Mouse (Mus musculus): Measurements from ENCODE around the gene Fbll1. TPM values are rescaled to one million over a fixed set of nuclear protein-coding genes. Genes with fewer than 3 reads are reported as not detected.

Fbll1 gene
- polyA plus RNA-seq, 1 experiment from 2014 or later = 0.77 TPM

- Histone ChIP-seq H3K9ac (replicated peaks; ENCODE audit: low read length) (no peak overlapping the region), H3K27me3 (ENCODE audit: control insufficient read depth, insufficient read depth, low read length) (no peaks in the 10 kb centered on the region), H3K4me2 (ENCODE audit: low read depth, low read length) (no peak overlapping the region), H3K27ac (replicated peaks; ENCODE audit: low read depth, low read length) (no peak overlapping the region), H3K36me3 (replicated peaks; ENCODE audit: control insufficient read depth, insufficient read depth, low read depth, low read length) (peaks cover 24% of the 10 kb centered on the region), H3K4me1 (ENCODE audit: control insufficient read depth, insufficient read depth, low read length) (no peaks in the 10 kb centered on the region), H3K4me3 (ENCODE audit: low read depth, low read length) (no peak overlapping the region), H3K9me3 (replicated peaks; ENCODE audit: control insufficient read depth, low read length) (no peaks in the 10 kb centered on the region)
- 92% methylated on average over 3 of the region's 3 CpGs for WGBS
- no peak for ATAC-seq (replicated peaks; ENCODE audit: insufficient number of reproducible peaks, low FRiP score, low TSS enrichment, low read depth)
- DNase-seq (ENCODE audit: low spot score) = no peak
These were observed 18.3 kb downstream of the Fbll1 start for GRCm38 (mm10) chr11:35780336-35780735.

GRCm38 (mm10) chr11:35776452-35776851 lies 22.2 kb downstream of the Fbll1 start:
- Histone ChIP-seq H3K9me3 (replicated peaks; ENCODE audit: control insufficient read depth, low read length) (no peaks in the 10 kb centered on the region), H3K36me3 (replicated peaks; ENCODE audit: control insufficient read depth, insufficient read depth, low read depth, low read length) (peaks cover 5% of the 10 kb centered on the region; the same call in 1 of the 2 replicates), H3K9ac (replicated peaks; ENCODE audit: low read length) (no peak overlapping the region), H3K4me2 (ENCODE audit: low read depth, low read length) (no peak overlapping the region), H3K27ac (replicated peaks; ENCODE audit: low read depth, low read length) (no peak overlapping the region), H3K4me3 (ENCODE audit: low read depth, low read length) (no peak overlapping the region), H3K27me3 (ENCODE audit: control insufficient read depth, insufficient read depth, low read length) (no peaks in the 10 kb centered on the region), H3K4me1 (ENCODE audit: control insufficient read depth, insufficient read depth, low read length) (no peaks in the 10 kb centered on the region)
- DNase-seq (ENCODE audit: low spot score) (no peak), ATAC-seq (replicated peaks; ENCODE audit: insufficient number of reproducible peaks, low FRiP score, low TSS enrichment, low read depth) (no peak)
- WGBS = 92% methylated on average over 3 of the region's 3 CpGs

GRCm38 (mm10) chr11:35775606-35776005 lies 23.1 kb downstream of the Fbll1 start:
- Histone ChIP-seq H3K4me2 (ENCODE audit: low read depth, low read length) (no peak overlapping the region), H3K9me3 (replicated peaks; ENCODE audit: control insufficient read depth, low read length) (no peaks in the 10 kb centered on the region), H3K36me3 (replicated peaks; ENCODE audit: control insufficient read depth, insufficient read depth, low read depth, low read length) (peaks cover 5% of the 10 kb centered on the region; the same call in 1 of the 2 replicates), H3K27ac (replicated peaks; ENCODE audit: low read depth, low read length) (no peak overlapping the region), H3K27me3 (ENCODE audit: control insufficient read depth, insufficient read depth, low read length) (no peaks in the 10 kb centered on the region), H3K4me1 (ENCODE audit: control insufficient read depth, insufficient read depth, low read length) (no peaks in the 10 kb centered on the region), H3K9ac (replicated peaks; ENCODE audit: low read length) (no peak overlapping the region), H3K4me3 (ENCODE audit: low read depth, low read length) (no peak overlapping the region)
- ATAC-seq (replicated peaks; ENCODE audit: insufficient number of reproducible peaks, low FRiP score, low TSS enrichment, low read depth) (no peak), DNase-seq (ENCODE audit: low spot score) (no peak)
- 99% methylated on average over 3 of the region's 3 CpGs for WGBS

- Histone ChIP-seq H3K4me3 (ENCODE audit: low read depth, low read length) (peak overlapping the region; percentile 97), H3K9me3 (replicated peaks; ENCODE audit: control insufficient read depth, low read length) (no peaks in the 10 kb centered on the region), H3K27me3 (ENCODE audit: control insufficient read depth, insufficient read depth, low read length) (no peaks in the 10 kb centered on the region), H3K36me3 (replicated peaks; ENCODE audit: control insufficient read depth, insufficient read depth, low read depth, low read length) (no peaks in the 10 kb centered on the region), H3K4me2 (ENCODE audit: low read depth, low read length) (peak overlapping the region; percentile 50), H3K27ac (replicated peaks; ENCODE audit: low read depth, low read length) (no peak overlapping the region), H3K9ac (replicated peaks; ENCODE audit: low read length) (peak overlapping the region; percentile 99), H3K4me1 (ENCODE audit: control insufficient read depth, insufficient read depth, low read length) (no peaks in the 10 kb centered on the region)
- 70% methylated on average over 9 of the region's 9 CpGs for WGBS
- ATAC-seq (replicated peaks; ENCODE audit: insufficient number of reproducible peaks, low FRiP score, low TSS enrichment, low read depth) (no peak), DNase-seq (ENCODE audit: low spot score) (no peak)
These were observed 27.8 kb downstream of the Fbll1 start for GRCm38 (mm10) chr11:35770741-35771504.

GRCm38 (mm10) chr11:35769746-35770437 lies 28.8 kb downstream of the Fbll1 start:
- H3K27me3 ChIP-seq (ENCODE audit: control insufficient read depth, insufficient read depth, low read length) = no peaks in the 10 kb centered on the region
- H3K9ac ChIP-seq (replicated peaks; ENCODE audit: low read length) = peak overlapping the region; percentile 99
- H3K4me2 ChIP-seq (ENCODE audit: low read depth, low read length) = peak overlapping the region; percentile 50
- ATAC-seq (replicated peaks; ENCODE audit: insufficient number of reproducible peaks, low FRiP score, low TSS enrichment, low read depth) (peak; percentile 88), DNase-seq (ENCODE audit: low spot score) (no peak)
- H3K36me3 ChIP-seq (replicated peaks; ENCODE audit: control insufficient read depth, insufficient read depth, low read depth, low read length) = no peaks in the 10 kb centered on the region
- peak overlapping the region; percentile 91 for H3K27ac ChIP-seq (replicated peaks; ENCODE audit: low read depth, low read length)
- H3K4me1 ChIP-seq (ENCODE audit: control insufficient read depth, insufficient read depth, low read length) = no peaks in the 10 kb centered on the region
- H3K4me3 ChIP-seq (ENCODE audit: low read depth, low read length) = peak overlapping the region; percentile 97
- under 1% methylated on average over 34 of the region's 41 CpGs for WGBS
- no peaks in the 10 kb centered on the region for H3K9me3 ChIP-seq (replicated peaks; ENCODE audit: control insufficient read depth, low read length)

- Histone ChIP-seq H3K9me3 (replicated peaks; ENCODE audit: control insufficient read depth, low read length) (no peaks in the 10 kb centered on the region), H3K27ac (replicated peaks; ENCODE audit: low read depth, low read length) (peak within 1 kb of the TSS; percentile 91), H3K4me3 (ENCODE audit: low read depth, low read length) (peak within 1 kb of the TSS; percentile 97), H3K27me3 (ENCODE audit: control insufficient read depth, insufficient read depth, low read length) (no peaks in the 10 kb centered on the region), H3K4me2 (ENCODE audit: low read depth, low read length) (peak within 1 kb of the TSS; percentile 50), H3K4me1 (ENCODE audit: control insufficient read depth, insufficient read depth, low read length) (no peaks in the 10 kb centered on the region), H3K9ac (replicated peaks; ENCODE audit: low read length) (peak within 1 kb of the TSS; percentile 99), H3K36me3 (replicated peaks; ENCODE audit: control insufficient read depth, insufficient read depth, low read depth, low read length) (no peaks in the 10 kb centered on the region)
- under 1% methylated on average over 35 of the region's 50 CpGs for WGBS
- peak; percentile 100 for ATAC-seq (replicated peaks; ENCODE audit: insufficient number of reproducible peaks, low FRiP score, low TSS enrichment, low read depth)
- peak; percentile 99 for DNase-seq (ENCODE audit: low spot score)
These were observed 29.4 kb downstream of the Fbll1 start, which contains the start of gene Pank3 for GRCm38 (mm10) chr11:35769188-35769745. Gene Pank3 (plus strand): TSS chr11:35769484.

GRCm38 (mm10) chr11:35766845-35767244 lies 31.8 kb downstream of the Fbll1 start:
- 90% methylated on average over 5 of the region's 5 CpGs for WGBS
- no peak for DNase-seq (ENCODE audit: low spot score)
- H3K4me2 ChIP-seq (ENCODE audit: low read depth, low read length) = no peak overlapping the region

GRCm38 (mm10) chr11:35760627-35761003 lies 38.1 kb downstream of the Fbll1 start:
- no peak for ATAC-seq (replicated peaks; ENCODE audit: insufficient number of reproducible peaks, low FRiP score, low TSS enrichment, low read depth)
- Histone ChIP-seq H3K36me3 (replicated peaks; ENCODE audit: control insufficient read depth, insufficient read depth, low read depth, low read length) (no peaks in the 10 kb centered on the region), H3K27me3 (ENCODE audit: control insufficient read depth, insufficient read depth, low read length) (no peaks in the 10 kb centered on the region), H3K4me1 (ENCODE audit: control insufficient read depth, insufficient read depth, low read length) (no peaks in the 10 kb centered on the region), H3K9me3 (replicated peaks; ENCODE audit: control insufficient read depth, low read length) (no peaks in the 10 kb centered on the region), H3K4me3 (ENCODE audit: low read depth, low read length) (no peak overlapping the region), H3K4me2 (ENCODE audit: low read depth, low read length) (no peak overlapping the region), H3K9ac (replicated peaks; ENCODE audit: low read length) (no peak overlapping the region), H3K27ac (replicated peaks; ENCODE audit: low read depth, low read length) (no peak overlapping the region)
- no peak for DNase-seq (ENCODE audit: low spot score)
- WGBS = 94% methylated on average over 4 of the region's 4 CpGs

More at GRCm38 (mm10) chr11:35766845-35767244, 31.8 kb downstream of the Fbll1 start:
- Histone ChIP-seq H3K9ac (replicated peaks; ENCODE audit: low read length) (no peak overlapping the region), H3K4me1 (ENCODE audit: control insufficient read depth, insufficient read depth, low read length) (no peaks in the 10 kb centered on the region), H3K9me3 (replicated peaks; ENCODE audit: control insufficient read depth, low read length) (no peaks in the 10 kb centered on the region), H3K27ac (replicated peaks; ENCODE audit: low read depth, low read length) (no peak overlapping the region), H3K4me3 (ENCODE audit: low read depth, low read length) (no peak overlapping the region), H3K36me3 (replicated peaks; ENCODE audit: control insufficient read depth, insufficient read depth, low read depth, low read length) (no peaks in the 10 kb centered on the region), H3K27me3 (ENCODE audit: control insufficient read depth, insufficient read depth, low read length) (no peaks in the 10 kb centered on the region)
- no peak for ATAC-seq (replicated peaks; ENCODE audit: insufficient number of reproducible peaks, low FRiP score, low TSS enrichment, low read depth)
